Mouse (Mus musculus) limb, embryonic 15.5 days (tissue): Measurements from ENCODE around the gene Zfp280b. TPM values are rescaled to one million over a fixed set of nuclear protein-coding genes. Genes with fewer than 3 reads are reported as not detected.
A peak's percentile ranks its signal among the peaks of the same experiment; 100 is the strongest.
"Not testable (repeated sequence)": the region's sequence is repeated elsewhere in the genome, so short reads cannot be mapped to it uniquely, and the experiment has no call there.

Experiments used
- ATAC-seq: fragments of 200-750 bp; cut with Nextera tagmentation; 2 replicates; pipeline ENCODE4 v1.8.0; 2017; ENCODE audit warnings: low read depth, moderate TSS enrichment; ENCODE audit not compliant: insufficient number of reproducible peaks, low FRiP score, low TSS enrichment
- H3K27ac ChIP-seq: fragments of 300-500 bp; sonication (generic); 2 replicates; pipeline ENCODE4 v1.5.1; 2015; ENCODE audit warnings: moderate library complexity, mild to moderate bottlenecking, inconsistent platforms
- H3K27me3 ChIP-seq: fragments of 300-500 bp; sonication (generic); 2 replicates; pipeline ENCODE4 v1.6.1; 2015; ENCODE audit warnings: inconsistent platforms
- H3K36me3 ChIP-seq: fragments of 300-500 bp; sonication (generic); 2 replicates; pipeline ENCODE4 v1.6.1; 2015; ENCODE audit warnings: inconsistent platforms
- H3K4me1 ChIP-seq: fragments of 300-500 bp; sonication (generic); 2 replicates; pipeline ENCODE4 v1.6.1; 2015; ENCODE audit warnings: inconsistent platforms
- H3K4me2 ChIP-seq: fragments of 300-500 bp; sonication (generic); 2 replicates; pipeline ENCODE4 v1.6.1; 2015; ENCODE audit warnings: mild to moderate bottlenecking, inconsistent platforms
- H3K4me3 ChIP-seq: fragments of 300-500 bp; sonication (generic); 2 replicates; pipeline ENCODE4 v1.5.1; 2015; ENCODE audit warnings: mild to moderate bottlenecking, inconsistent platforms
- H3K9ac ChIP-seq: fragments of 300-500 bp; sonication (generic); 2 replicates; pipeline ENCODE4 v1.6.1; 2015; ENCODE audit warnings: inconsistent platforms
- H3K9me3 ChIP-seq: fragments of 300-500 bp; sonication (generic); 2 replicates; pipeline ENCODE4 v1.6.1; 2016; ENCODE audit warnings: inconsistent platforms
- WGBS: fragments of 180-500 bp; shearing (Covaris S2); methylation state at CpG from one replicate; pipeline ENCODE4 v1.1.7; 2015; 5-methylcytosine and 5-hydroxymethylcytosine counted together
- polyA plus RNA-seq: library from polyadenylated mRNA; unstranded; fragments of >200 nt; fragmentation: Nextera tagmentation; extraction: Ambion mirVana; gene quantifications from 2 replicates; pipeline ENCODE4 v1.2.1, GENCODE M21; 2015

Zfp280b gene
- polyA plus RNA-seq, 1 experiment from 2014 or later, result 15.9 TPM

GRCm38 (mm10) chr10:76033119-76033455 is 637 bp downstream of the Zfp280b start:
- H3K9me3 ChIP-seq, result no peaks in the 10 kb centered on the region
- peak overlapping the region; percentile 73 for H3K27ac ChIP-seq
- peak overlapping the region; percentile 90 for H3K9ac ChIP-seq
- peak overlapping the region; percentile 64 for H3K4me2 ChIP-seq
- no peaks in the 10 kb centered on the region for H3K27me3 ChIP-seq
- H3K36me3 ChIP-seq, result peaks cover 17% of the 10 kb centered on the region
- H3K4me1 ChIP-seq, result peaks cover 5% of the 10 kb centered on the region; the same call in 1 of the 2 replicates
- peak overlapping the region; percentile 93 for H3K4me3 ChIP-seq
- 15% methylated on average over 7 of the region's 7 CpGs for WGBS
- no peak for ATAC-seq

- peaks cover 27% of the 10 kb centered on the region for H3K36me3 ChIP-seq
- no peak overlapping the region for H3K27ac ChIP-seq
- no peaks in the 10 kb centered on the region for H3K27me3 ChIP-seq
- ATAC-seq, result no peak
- 88% methylated on average over 8 of the region's 8 CpGs for WGBS
- no peak overlapping the region for H3K9ac ChIP-seq
- no peaks in the 10 kb centered on the region for H3K9me3 ChIP-seq
- peaks cover 5% of the 10 kb centered on the region; the same call in 1 of the 2 replicates for H3K4me1 ChIP-seq
- no peak overlapping the region for H3K4me2 ChIP-seq
- H3K4me3 ChIP-seq, result no peak overlapping the region
Observed at GRCm38 (mm10) chr10:76034001-76034600, 1.7 kb downstream of the Zfp280b start.

GRCm38 (mm10) chr10:76035277-76035676 is 2.8 kb downstream of the Zfp280b start:
- no peaks in the 10 kb centered on the region for H3K9me3 ChIP-seq
- H3K27ac ChIP-seq, result no peak overlapping the region
- no peak overlapping the region for H3K4me3 ChIP-seq
- H3K9ac ChIP-seq, result no peak overlapping the region
- no peaks in the 10 kb centered on the region for H3K27me3 ChIP-seq
- no peak for ATAC-seq
- no peak overlapping the region for H3K4me2 ChIP-seq
- peaks cover 5% of the 10 kb centered on the region; the same call in 1 of the 2 replicates for H3K4me1 ChIP-seq
- peaks cover 39% of the 10 kb centered on the region for H3K36me3 ChIP-seq

- Histone ChIP-seq H3K27ac (no peak overlapping the region), H3K9me3 (no peaks in the 10 kb centered on the region), H3K9ac (no peak overlapping the region), H3K4me1 (peaks cover 5% of the 10 kb centered on the region; the same call in 1 of the 2 replicates), H3K4me2 (no peak overlapping the region), H3K4me3 (no peak overlapping the region), H3K36me3 (peaks cover 51% of the 10 kb centered on the region), H3K27me3 (no peaks in the 10 kb centered on the region)
- no peak for ATAC-seq
- WGBS, result 94% methylated on average over 5 of the region's 5 CpGs
Observed at GRCm38 (mm10) chr10:76036962-76037361, 4.5 kb downstream of the Zfp280b start.

DNA sequence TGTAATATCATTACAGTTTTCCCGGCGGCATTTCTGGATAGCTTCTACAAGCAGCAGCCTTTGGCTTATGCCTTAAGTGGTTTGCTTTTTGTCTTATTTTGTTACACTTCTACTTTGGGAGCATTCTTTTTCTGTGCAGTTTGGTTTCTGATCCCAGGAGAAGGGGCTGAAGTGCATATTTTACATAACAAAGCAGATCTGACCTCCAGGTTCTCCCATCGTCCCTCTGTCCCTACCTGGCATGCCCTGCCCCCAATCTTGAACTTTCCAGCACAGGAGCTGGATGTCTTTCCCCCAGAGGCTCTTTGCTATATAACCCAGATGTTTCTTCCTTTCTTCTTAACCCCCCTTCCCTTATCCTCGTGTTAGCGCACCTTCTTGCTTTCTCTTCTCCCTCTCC is 12.9 kb downstream of the Zfp280b start:
- no peaks in the 10 kb centered on the region for H3K4me1 ChIP-seq
- no peak overlapping the region for H3K4me2 ChIP-seq
- no peaks in the 10 kb centered on the region for H3K9me3 ChIP-seq
- no peak for ATAC-seq
- no peak overlapping the region for H3K4me3 ChIP-seq
- no peak overlapping the region for H3K9ac ChIP-seq
- no peak overlapping the region for H3K27ac ChIP-seq
- H3K36me3 ChIP-seq, result peaks cover 22% of the 10 kb centered on the region
- no peaks in the 10 kb centered on the region for H3K27me3 ChIP-seq
- 34% methylated on average over 5 of the region's 5 CpGs for WGBS

- no peaks in the 10 kb centered on the region for H3K27me3 ChIP-seq
- ATAC-seq, result no peak
- no peak overlapping the region for H3K4me2 ChIP-seq
- no peaks in the 10 kb centered on the region for H3K4me1 ChIP-seq
- no peak overlapping the region for H3K4me3 ChIP-seq
- WGBS, result 30% methylated on average over 1 of the region's 1 CpGs
- H3K27ac ChIP-seq, result no peak overlapping the region
- H3K9ac ChIP-seq, result no peak overlapping the region
- peaks cover 11% of the 10 kb centered on the region for H3K36me3 ChIP-seq
- no peaks in the 10 kb centered on the region for H3K9me3 ChIP-seq
Observed at GRCm38 (mm10) chr10:76046754-76047153, 14.3 kb downstream of the Zfp280b start.

DNA sequence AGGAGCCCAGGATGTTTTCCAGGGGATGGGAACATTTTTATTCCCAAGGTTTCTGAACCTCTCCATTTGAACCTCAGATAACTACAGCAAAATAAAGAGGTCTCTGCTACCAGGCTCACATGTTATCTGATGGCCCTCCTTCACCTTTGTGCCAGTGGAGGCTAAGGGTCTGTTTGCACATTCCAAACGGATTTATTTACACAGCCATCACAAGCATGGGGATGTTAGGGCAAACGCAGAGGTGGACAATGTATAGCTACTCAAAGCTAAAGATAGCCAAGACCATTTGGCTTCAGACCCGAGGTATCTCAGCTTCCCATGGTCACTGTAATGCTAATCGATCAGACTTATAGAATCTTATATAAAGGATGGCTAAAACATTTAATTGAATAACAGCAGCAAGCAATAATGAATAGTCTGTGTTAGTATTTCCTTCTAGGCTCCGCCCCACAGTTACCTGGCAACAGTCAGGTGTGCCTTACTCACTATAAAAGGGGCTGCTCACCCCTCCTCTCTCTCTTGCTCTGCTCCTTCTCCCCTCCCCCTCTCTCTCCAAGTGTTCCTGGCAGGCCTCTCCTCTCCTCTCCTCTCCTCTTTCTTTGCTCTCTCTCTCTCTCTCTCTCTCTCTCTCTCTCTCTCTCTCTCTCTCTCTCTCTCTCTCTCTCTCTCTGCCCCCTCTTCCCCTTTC is 14.9 kb downstream of the Zfp280b start:
- H3K4me1 ChIP-seq, result no peaks in the 10 kb centered on the region
- H3K27me3 ChIP-seq, result no peaks in the 10 kb centered on the region
- peaks cover 11% of the 10 kb centered on the region for H3K36me3 ChIP-seq
- H3K27ac ChIP-seq, result no peak overlapping the region
- H3K4me3 ChIP-seq, result no peak overlapping the region
- no peaks in the 10 kb centered on the region for H3K9me3 ChIP-seq
- 42% methylated on average over 5 of the region's 5 CpGs for WGBS
- H3K4me2 ChIP-seq, result no peak overlapping the region
- H3K9ac ChIP-seq, result no peak overlapping the region
- ATAC-seq, result no peak

DNA sequence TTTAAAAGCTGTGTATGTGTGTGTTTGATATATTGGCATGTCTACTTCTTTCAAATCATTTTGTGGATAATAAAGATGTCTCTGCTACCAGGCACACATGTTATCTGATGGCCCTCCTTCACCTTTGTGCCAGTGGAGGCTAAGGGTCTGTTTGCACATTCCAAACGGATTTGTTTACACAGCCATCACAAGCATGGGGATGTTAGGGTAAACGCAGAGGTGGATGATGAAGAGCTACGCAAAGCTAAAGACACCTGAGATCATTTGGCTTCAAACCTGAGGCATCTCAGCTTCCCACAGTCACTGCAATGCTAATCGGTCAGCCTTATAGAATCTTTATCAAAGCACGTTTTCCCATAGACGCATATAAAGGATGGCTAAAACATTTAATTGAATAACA is 16.5 kb downstream of the Zfp280b start:
- WGBS, result 40% methylated on average over 6 of the region's 6 CpGs
- Histone ChIP-seq H3K36me3 (peaks cover 1% of the 10 kb centered on the region; the same call in 1 of the 2 replicates), H3K27me3 (no peaks in the 10 kb centered on the region), H3K4me2 (no peak overlapping the region), H3K4me1 (no peaks in the 10 kb centered on the region), H3K9ac (no peak overlapping the region), H3K4me3 (no peak overlapping the region), H3K9me3 (no peaks in the 10 kb centered on the region), H3K27ac (no peak overlapping the region)
- no peak for ATAC-seq

DNA sequence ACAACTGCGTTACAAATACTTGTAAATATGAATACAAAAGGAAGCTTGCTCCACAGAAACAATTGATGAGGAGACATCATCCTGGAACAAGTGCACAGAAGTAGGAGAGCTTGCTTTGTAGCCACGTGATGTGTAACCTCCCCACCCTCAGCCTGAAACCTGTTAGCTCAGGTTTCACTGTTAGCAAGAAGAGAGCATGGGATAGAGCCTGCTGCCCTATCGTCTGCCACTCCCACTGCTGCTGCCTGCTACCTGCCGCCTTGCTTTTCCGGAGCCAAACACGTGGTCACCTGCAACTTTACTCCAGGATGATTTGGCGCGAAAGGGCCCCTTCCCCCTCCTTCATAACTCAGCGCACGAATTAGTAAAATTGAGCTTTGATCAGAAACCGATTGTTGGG is 19.4 kb downstream of the Zfp280b start:
- Histone ChIP-seq H3K9ac (no peak overlapping the region), H3K9me3 (no peaks in the 10 kb centered on the region), H3K4me2 (no peak overlapping the region), H3K27ac (no peak overlapping the region), H3K27me3 (no peaks in the 10 kb centered on the region), H3K4me3 (no peak overlapping the region), H3K36me3 (no peaks in the 10 kb centered on the region), H3K4me1 (no peaks in the 10 kb centered on the region)
- 72% methylated on average over 11 of the region's 11 CpGs for WGBS
- no peak for ATAC-seq

- H3K27ac ChIP-seq, result no peak overlapping the region
- no peaks in the 10 kb centered on the region for H3K27me3 ChIP-seq
- 89% methylated on average over 5 of the region's 5 CpGs for WGBS
- no peaks in the 10 kb centered on the region for H3K4me1 ChIP-seq
- no peak overlapping the region for H3K4me3 ChIP-seq
- no peaks in the 10 kb centered on the region for H3K36me3 ChIP-seq
- H3K9ac ChIP-seq, result no peak overlapping the region
- H3K9me3 ChIP-seq, result no peaks in the 10 kb centered on the region
- H3K4me2 ChIP-seq, result no peak overlapping the region
- no peak for ATAC-seq
Observed at GRCm38 (mm10) chr10:76062439-76062838, 30.0 kb downstream of the Zfp280b start.

DNA sequence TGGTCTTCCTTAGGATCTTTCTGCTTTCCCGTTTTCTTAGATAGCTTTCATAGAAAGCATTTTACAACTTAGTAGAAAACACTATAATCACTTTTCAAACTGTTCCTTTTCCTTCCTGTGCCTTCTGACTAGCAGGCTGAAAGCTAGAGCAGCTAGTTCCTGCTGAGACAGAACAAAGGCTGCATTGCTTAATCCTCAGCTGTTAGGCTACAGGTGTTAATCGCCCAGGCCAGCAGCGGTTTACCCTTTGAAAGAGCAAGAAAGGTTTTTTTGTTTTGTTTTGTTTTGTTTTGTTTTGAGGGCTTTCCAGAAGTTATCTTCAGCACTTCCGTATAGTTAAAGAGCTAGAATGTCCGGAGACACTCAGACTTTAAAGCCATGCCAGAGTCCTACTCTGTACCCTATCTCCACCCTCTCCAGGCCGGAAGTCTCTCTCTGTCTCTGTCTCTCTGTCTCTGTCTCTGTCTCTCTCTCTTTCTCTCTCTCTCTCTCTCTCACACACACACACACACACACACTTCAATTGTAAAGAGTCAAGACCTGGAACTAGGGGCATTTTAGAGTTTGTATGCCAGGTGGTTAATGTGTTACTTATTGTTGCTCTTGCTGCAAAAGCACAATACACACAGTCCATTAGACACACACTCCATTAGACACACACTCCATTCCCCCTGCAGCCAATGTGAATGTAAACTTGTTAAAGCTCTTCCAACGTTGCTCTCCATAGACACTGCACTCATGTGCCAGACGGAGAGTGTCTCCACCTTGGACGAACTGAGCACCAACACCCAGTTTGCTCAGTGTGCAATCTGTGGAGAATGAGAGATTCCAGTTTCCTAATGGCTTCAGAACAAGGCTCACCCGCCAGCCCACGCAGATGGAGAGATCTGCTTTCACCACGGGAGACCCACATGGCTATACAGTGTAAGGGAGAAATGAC is 35.5 kb downstream of the Zfp280b start:
- Histone ChIP-seq H3K36me3 (no peaks in the 10 kb centered on the region), H3K4me3 (no peak overlapping the region), H3K9ac (no peak overlapping the region), H3K27ac (no peak overlapping the region), H3K27me3 (no peaks in the 10 kb centered on the region), H3K9me3 (no peaks in the 10 kb centered on the region), H3K4me1 (no peaks in the 10 kb centered on the region), H3K4me2 (no peak overlapping the region)
- 36% methylated on average over 12 of the region's 12 CpGs for WGBS
- ATAC-seq, result no peak

DNA sequence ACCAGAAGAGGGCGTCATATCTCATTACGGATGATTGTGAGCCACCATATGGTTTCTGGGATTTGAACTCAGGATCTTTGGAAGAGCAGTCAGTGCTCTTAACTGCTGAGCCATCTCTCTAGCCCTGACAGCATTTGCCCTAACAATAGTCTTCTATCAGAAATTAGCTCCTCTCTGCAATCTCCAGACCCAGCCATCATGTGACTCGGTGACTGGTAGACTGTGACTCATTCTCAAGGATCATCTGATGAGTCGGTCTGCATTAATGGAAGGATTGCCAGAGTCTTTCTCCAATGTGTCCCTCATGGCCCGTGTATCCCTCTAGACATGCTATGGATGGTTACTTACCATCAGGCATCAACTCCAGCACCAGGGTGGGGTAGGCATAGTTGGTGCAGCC is 39.6 kb downstream of the Zfp280b start:
- not testable (repeated sequence) for H3K27me3 ChIP-seq, ATAC-seq, H3K9me3 ChIP-seq, H3K4me2 ChIP-seq, H3K4me3 ChIP-seq, H3K9ac ChIP-seq, H3K27ac ChIP-seq, H3K36me3 ChIP-seq, H3K4me1 ChIP-seq
- 91% methylated on average over 5 of the region's 5 CpGs for WGBS
